Mouse (Mus musculus) forebrain, postnatal 0 days (tissue): ENCODE results near the gene Cpxm2. TPM values are rescaled to one million over a fixed set of nuclear protein-coding genes. Genes with fewer than 3 reads are reported as not detected.

Source experiments
- ATAC-seq: fragments of 200-750 bp; cut with Nextera tagmentation; 2 replicates; pipeline ENCODE4 v1.8.0; 2017; ENCODE audit warnings: mild to moderate bottlenecking, moderate library complexity
- DNase-seq: peaks from one replicate; pipeline ENCODE4 v3.0.0-alpha.2; 2015
- H3K27ac ChIP-seq: fragments of 300-500 bp; sonication (generic); 2 replicates; pipeline ENCODE4 v1.5.1; 2014; ENCODE audit warnings: low read depth, mild to moderate bottlenecking, antibody characterized with exemption, low read length, moderate library complexity, mixed read lengths
- H3K27me3 ChIP-seq: fragments of 300-500 bp; sonication (generic); 2 replicates; pipeline ENCODE4 v1.6.1; 2014; ENCODE audit warnings: mild to moderate bottlenecking, low read length, mixed read lengths; ENCODE audit not compliant: insufficient read depth
- H3K36me3 ChIP-seq: fragments of 300-500 bp; sonication (generic); 2 replicates; pipeline ENCODE4 v1.6.1; 2014; ENCODE audit warnings: mild to moderate bottlenecking, moderate library complexity; ENCODE audit not compliant: insufficient read depth
- H3K4me1 ChIP-seq: fragments of 300-500 bp; sonication (generic); 2 replicates; pipeline ENCODE4 v1.6.1; 2014; ENCODE audit warnings: antibody characterized with exemption; ENCODE audit not compliant: insufficient read depth
- H3K4me2 ChIP-seq: fragments of 300-500 bp; sonication (generic); 2 replicates; pipeline ENCODE4 v1.6.1; 2014; ENCODE audit warnings: low read depth, mild to moderate bottlenecking, moderate library complexity
- H3K4me3 ChIP-seq: fragments of 300-500 bp; sonication (generic); 2 replicates; pipeline ENCODE4 v1.5.1; 2014; ENCODE audit warnings: low read depth, low read length, mixed read lengths
- H3K9ac ChIP-seq: fragments of 300-500 bp; sonication (generic); 2 replicates; pipeline ENCODE4 v1.6.1; 2014; ENCODE audit warnings: mild to moderate bottlenecking
- H3K9me3 ChIP-seq: fragments of 300-500 bp; sonication (generic); 2 replicates; pipeline ENCODE4 v1.6.1; 2016; ENCODE audit warnings: low read length
- CTCF ChIP-seq: sonication (generic); IDR thresholded peaks from 2 replicates; pipeline ENCODE4 v1.5.1; 2016; ENCODE audit warnings: antibody characterized with exemption, control low read depth, low read depth
- WGBS: fragments of 180-500 bp; shearing (Covaris S2); extraction: QIAGEN DNeasy Blood & Tissue Kit; methylation state at CpG from one replicate; pipeline ENCODE4 v1.1.7; 2014; 5-methylcytosine and 5-hydroxymethylcytosine counted together
- polyA plus RNA-seq: library from polyadenylated mRNA; unstranded; fragments of >200 nt; fragmentation: Nextera tagmentation; extraction: Ambion mirVana; gene quantifications from 2 replicates; pipeline ENCODE4 v1.2.1, GENCODE M21; 2015
- total RNA-seq: library from RNA; depleted of rRNA; stranded (reverse); fragments of >200 nt; gene quantifications from 2 replicates; pipeline ENCODE4 v1.2.3, GENCODE M21; 2014

Gene Cpxm2
- total and polyA plus RNA-seq, 2 experiments from 2014 or later: 2.2 to 3.1 TPM

DNA sequence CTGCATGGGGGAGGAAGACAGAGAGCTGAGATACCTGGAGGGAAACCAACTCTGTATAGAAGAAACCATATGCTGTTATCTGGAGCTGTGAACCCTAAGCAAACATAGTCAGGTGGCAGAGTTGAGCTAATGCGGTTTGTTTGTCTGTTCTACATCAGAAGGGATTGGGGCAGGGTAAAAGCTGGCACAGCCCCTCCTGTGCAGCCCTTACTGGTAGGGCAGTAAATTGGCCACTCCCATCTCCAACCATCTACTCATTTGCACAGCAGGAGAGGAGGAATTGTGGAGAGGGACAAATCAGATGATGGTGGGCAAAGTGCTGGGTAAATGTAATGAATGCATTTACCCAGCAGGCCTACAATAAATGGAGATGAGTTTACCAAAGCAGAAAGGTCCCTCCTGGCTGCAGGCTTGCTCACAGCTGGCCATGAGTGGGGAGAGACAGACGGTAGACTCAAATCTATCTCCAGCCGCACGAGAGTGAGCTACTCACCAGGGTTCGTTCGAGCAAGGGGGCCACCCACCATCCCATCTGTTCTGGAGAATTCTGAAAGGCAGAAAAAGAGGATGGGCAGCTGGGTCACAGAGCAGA lies 122.5 kb downstream of the Cpxm2 start:
- Histone ChIP-seq H3K36me3 (no peaks in the 10 kb centered on the region), H3K27me3 (no peaks in the 10 kb centered on the region), H3K4me2 (no peak overlapping the region), H3K9me3 (no peaks in the 10 kb centered on the region), H3K4me1 (peaks cover 6% of the 10 kb centered on the region), H3K27ac (no peak overlapping the region), H3K9ac (no peak overlapping the region), H3K4me3 (no peak overlapping the region)
- no peak for TF ChIP-seq CTCF
- WGBS: 39% methylated on average over 6 of the region's 6 CpGs
- DNase-seq: no peak
- no peak for ATAC-seq

- TF ChIP-seq CTCF: no peak
- Histone ChIP-seq H3K4me2 (no peak overlapping the region), H3K9me3 (no peaks in the 10 kb centered on the region), H3K36me3 (no peaks in the 10 kb centered on the region), H3K4me1 (0 out of 2 replicates have a peak, but pooled peaks cover 7% of the 10 kb centered on the region), H3K9ac (no peak overlapping the region), H3K4me3 (no peak overlapping the region), H3K27me3 (no peaks in the 10 kb centered on the region), H3K27ac (no peak overlapping the region)
- ATAC-seq (no peak), DNase-seq (no peak)
- 73% methylated on average over 6 of the region's 6 CpGs for WGBS
Measured at GRCm38 (mm10) chr7:132026671-132027070, 127.9 kb downstream of the Cpxm2 start.

DNA sequence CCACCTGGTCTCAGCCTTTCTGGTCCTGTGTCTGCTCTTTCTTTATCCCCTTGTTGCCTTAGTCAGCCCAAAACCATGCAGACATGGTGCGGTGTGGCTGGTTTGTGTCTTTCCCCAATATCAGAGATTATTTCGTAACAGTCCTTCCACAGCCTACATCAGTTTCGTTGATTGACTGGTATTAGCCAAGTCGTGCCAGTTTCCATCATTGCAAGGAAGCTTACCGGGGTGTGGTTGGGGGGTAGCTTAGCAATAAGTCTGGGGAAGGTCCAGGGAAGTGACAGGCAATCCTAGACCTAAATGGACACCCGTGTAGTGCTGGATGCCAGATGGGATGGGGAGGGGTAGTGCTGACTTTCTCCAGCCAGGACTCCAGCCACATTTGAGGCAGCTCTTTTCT lies 128.9 kb downstream of the Cpxm2 start:
- Histone ChIP-seq H3K9me3 (no peaks in the 10 kb centered on the region), H3K9ac (no peak overlapping the region), H3K36me3 (no peaks in the 10 kb centered on the region), H3K4me3 (no peak overlapping the region), H3K4me1 (0 out of 2 replicates have a peak, but pooled peaks cover 7% of the 10 kb centered on the region), H3K27ac (no peak overlapping the region), H3K27me3 (no peaks in the 10 kb centered on the region), H3K4me2 (no peak overlapping the region)
- TF ChIP-seq CTCF: no peak
- DNase-seq (no peak), ATAC-seq (no peak)
- 71% methylated on average over 6 of the region's 6 CpGs for WGBS

DNA sequence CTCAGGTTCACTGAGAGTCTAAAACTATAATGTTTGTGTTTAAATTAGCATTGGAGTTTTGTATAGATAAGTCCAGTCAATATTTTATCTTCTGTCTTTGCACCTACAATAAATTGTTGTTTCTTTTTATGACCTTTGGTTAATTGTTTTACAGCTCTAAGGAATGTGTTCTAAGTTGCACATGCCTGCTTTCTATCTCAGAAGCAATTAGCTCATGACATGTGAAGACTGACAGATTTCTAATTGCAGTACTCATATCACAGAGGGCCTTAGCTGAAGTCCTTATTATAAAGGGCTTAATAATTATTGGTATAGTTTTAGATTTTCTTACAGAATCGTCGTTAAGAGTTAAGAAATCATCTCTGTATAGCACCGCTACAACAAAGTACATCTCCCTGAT lies 138.6 kb downstream of the Cpxm2 start:
- H3K9ac ChIP-seq: no peak overlapping the region
- no peaks in the 10 kb centered on the region for H3K36me3 ChIP-seq
- ATAC-seq (no peak), DNase-seq (no peak)
- peaks cover 4% of the 10 kb centered on the region; the same call in 1 of the 2 replicates for H3K4me1 ChIP-seq
- TF ChIP-seq CTCF: no peak
- H3K4me2 ChIP-seq: no peak overlapping the region
- H3K9me3 ChIP-seq: no peaks in the 10 kb centered on the region
- H3K27ac ChIP-seq: no peak overlapping the region
- no peaks in the 10 kb centered on the region for H3K27me3 ChIP-seq
- 60% methylated on average over 3 of the region's 3 CpGs for WGBS
- no peak overlapping the region for H3K4me3 ChIP-seq

GRCm38 (mm10) chr7:132015193-132015592 lies 139.3 kb downstream of the Cpxm2 start:
- DNase-seq (no peak), ATAC-seq (no peak)
- Histone ChIP-seq H3K9me3 (no peaks in the 10 kb centered on the region), H3K4me2 (no peak overlapping the region), H3K27me3 (no peaks in the 10 kb centered on the region), H3K4me1 (peaks cover 4% of the 10 kb centered on the region; the same call in 1 of the 2 replicates), H3K4me3 (no peak overlapping the region), H3K36me3 (no peaks in the 10 kb centered on the region), H3K9ac (no peak overlapping the region), H3K27ac (no peak overlapping the region)
- no peak for TF ChIP-seq CTCF
- 14% methylated on average over 3 of the region's 3 CpGs for WGBS

GRCm38 (mm10) chr7:132013970-132014369 lies 140.6 kb downstream of the Cpxm2 start:
- Histone ChIP-seq H3K27ac (no peak overlapping the region), H3K9me3 (no peaks in the 10 kb centered on the region), H3K4me2 (no peak overlapping the region), H3K4me3 (no peak overlapping the region), H3K27me3 (no peaks in the 10 kb centered on the region), H3K4me1 (peaks cover 4% of the 10 kb centered on the region; the same call in 1 of the 2 replicates), H3K36me3 (no peaks in the 10 kb centered on the region), H3K9ac (no peak overlapping the region)
- no peak for DNase-seq
- ATAC-seq: no peak
- 86% methylated on average over 5 of the region's 5 CpGs for WGBS
- TF ChIP-seq CTCF: no peak

- no peak for TF ChIP-seq CTCF
- Histone ChIP-seq H3K27ac (no peak overlapping the region), H3K27me3 (no peaks in the 10 kb centered on the region), H3K9me3 (no peaks in the 10 kb centered on the region), H3K9ac (no peak overlapping the region), H3K4me1 (peaks cover 4% of the 10 kb centered on the region; the same call in 1 of the 2 replicates), H3K36me3 (no peaks in the 10 kb centered on the region), H3K4me3 (no peak overlapping the region), H3K4me2 (no peak overlapping the region)
- 21% methylated on average over 1 of the region's 1 CpGs for WGBS
- DNase-seq (peak; percentile 61), ATAC-seq (peak; percentile 79)
Measured at GRCm38 (mm10) chr7:132012969-132013679, 141.4 kb downstream of the Cpxm2 start.
